In the genomic region with DNA sequence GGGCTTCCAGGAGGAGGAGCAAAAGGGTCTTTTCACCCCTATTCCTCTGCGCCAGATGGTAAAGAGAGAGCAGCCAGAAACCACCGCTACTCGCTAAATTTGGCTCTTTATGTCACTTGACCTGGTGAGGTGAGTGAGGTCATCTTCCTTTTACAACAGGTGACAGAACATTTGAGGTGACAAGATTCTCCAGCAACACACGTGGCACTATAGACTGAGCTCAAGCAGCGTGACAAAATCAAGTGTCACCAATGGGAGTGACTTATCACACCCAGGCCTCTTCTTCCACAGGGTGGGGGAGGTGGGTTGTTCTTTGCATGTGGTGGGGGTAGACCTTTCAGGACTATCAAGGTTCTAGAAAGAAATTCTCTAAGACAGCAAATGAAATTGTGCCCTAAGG, we compare ENCODE assay signal across 14 mouse cellular contexts.
DNase-seq lines count a peak whose midpoint lies in the region; ATAC-seq and TF ChIP-seq lines count a peak whose summit lies in the region.
"Had no signal": no experiment of that assay in that cellular context is flagged by ENCODE, and none has a peak within 500 bp of the region (broad histone marks: within the 10 kb centered on the region; RNA-seq: fewer than 3 reads in every experiment).

No protein-coding gene starts in this region.

- H3K27me3 ChIP-seq in intestine, embryonic 16.5 days (replicated peaks; ENCODE audit: control insufficient read depth, insufficient read depth, low read length), result no peaks in the 10 kb centered on the region
- no peaks in the 10 kb centered on the region for H3K27me3 ChIP-seq in intestine, postnatal 0 days (replicated peaks; ENCODE audit: control insufficient read depth, insufficient read depth, low read length)
- H3K27me3 ChIP-seq in limb, embryonic 10.5 days (ENCODE audit: low read depth, poor library complexity, severe bottlenecking), result no peaks in the 10 kb centered on the region
- H3K27me3 ChIP-seq: neural tube, embryonic 12.5 days had no signal

- WGBS in intestine, embryonic 16.5 days, result 78% methylated on average over 5 of the region's 5 CpGs
- WGBS in intestine, postnatal 0 days, result 80% methylated on average over 5 of the region's 5 CpGs
- WGBS in limb, embryonic 10.5 days, result 46% methylated on average over 5 of the region's 5 CpGs

- TF ChIP-seq CTCF in intestine, postnatal 0 days (IDR thresholded peaks at IDR 0.05; ENCODE audit: low read depth), result no peak

- H3K4me2 ChIP-seq in intestine, embryonic 16.5 days (ENCODE audit: low read depth, low read length), result no peak overlapping the region
- no peak overlapping the region for H3K4me2 ChIP-seq in intestine, postnatal 0 days (replicated peaks; ENCODE audit: low read depth)
- H3K4me2 ChIP-seq: neural tube, embryonic 12.5 days had no signal

- 0 out of 2 replicates have a peak overlapping the region, but pooled peaks have one; percentile 14 for H3K27ac ChIP-seq in intestine, embryonic 16.5 days (ENCODE audit: low read length)
- H3K27ac ChIP-seq in intestine, postnatal 0 days (ENCODE audit: low read depth, low read length), result no peak overlapping the region
- peak overlapping the region; percentile 80 for H3K27ac ChIP-seq in limb, embryonic 10.5 days
- H3K27ac ChIP-seq: liver, embryonic 14.5 days; neural tube, embryonic 12.5 days had no signal

- H3K4me1 ChIP-seq in intestine, embryonic 16.5 days (ENCODE audit: control insufficient read depth, insufficient read depth, low read length), result peaks cover 50% of the 10 kb centered on the region
- H3K4me1 ChIP-seq in intestine, postnatal 0 days (replicated peaks; ENCODE audit: control insufficient read depth, insufficient read depth, low read length), result peaks cover 6% of the 10 kb centered on the region; the same call in 1 of the 2 replicates
- H3K4me1 ChIP-seq in limb, embryonic 10.5 days, result peaks cover 82% of the 10 kb centered on the region

- no peaks in the 10 kb centered on the region for H3K36me3 ChIP-seq in intestine, embryonic 16.5 days (ENCODE audit: control insufficient read depth, insufficient read depth, low read length)
- H3K36me3 ChIP-seq in intestine, postnatal 0 days (ENCODE audit: control insufficient read depth, insufficient read depth), result no peaks in the 10 kb centered on the region
- H3K36me3 ChIP-seq in limb, embryonic 10.5 days, result no peaks in the 10 kb centered on the region
- H3K36me3 ChIP-seq: neural tube, embryonic 12.5 days had no signal

- no peak for ATAC-seq in intestine, embryonic 16.5 days
- no peak for ATAC-seq in intestine, postnatal 0 days

- intact Hi-C loops in heart, postnatal 10 days (cut with DNase I), result loop anchor here (5.0 kb wide), 2 partner anchors 52 to 127 kb away; no protein-coding TSS in a partner anchor
- intact Hi-C loops in left cerebral cortex, postnatal 4 days (cut with DNase I), result no loop called here

- no peaks in the 10 kb centered on the region for H3K9me3 ChIP-seq in intestine, embryonic 16.5 days (ENCODE audit: control insufficient read depth, low read length)
- H3K9me3 ChIP-seq in intestine, postnatal 0 days (ENCODE audit: control insufficient read depth), result no peaks in the 10 kb centered on the region
- no peaks in the 10 kb centered on the region for H3K9me3 ChIP-seq in limb, embryonic 10.5 days (replicated peaks)
- H3K9me3 ChIP-seq: neural tube, embryonic 12.5 days had no signal

- DNase-seq in heart, adult 11 months, result peak; percentile 87
- no peak for DNase-seq in heart, postnatal 10 days
- DNase-seq in B cell, adult 2 months, result peak; percentile 67 to 73
- no peak for DNase-seq in limb, embryonic 10.5 days (ENCODE audit: low spot score)
- no peak for DNase-seq in left cerebral cortex, postnatal 4 days
- DNase-seq in right cerebral cortex, postnatal 36 days (ENCODE audit: low spot score in 2 of 2), result no peak
- DNase-seq: adrenal gland, postnatal 36 days; gastrocnemius, postnatal 25 days; kidney, adult 11 months had no signal

- H3K9ac ChIP-seq in intestine, embryonic 16.5 days (ENCODE audit: low read depth, low read length), result no peak overlapping the region
- no peak overlapping the region for H3K9ac ChIP-seq in intestine, postnatal 0 days (ENCODE audit: low read depth, low read length)
- H3K9ac ChIP-seq: liver, embryonic 14.5 days; neural tube, embryonic 12.5 days had no signal

- no peak overlapping the region for H3K4me3 ChIP-seq in intestine, embryonic 16.5 days (ENCODE audit: low read length)
- H3K4me3 ChIP-seq in intestine, postnatal 0 days (ENCODE audit: low read depth, low read length), result no peak overlapping the region
- no peak overlapping the region for H3K4me3 ChIP-seq in limb, embryonic 10.5 days
- H3K4me3 ChIP-seq: erythroblast, embryonic 14.5 days; neural tube, embryonic 12.5 days had no signal

Comparison
In these comparisons a context has a peak if more than half of its experiments do, and no peak if none do; other contexts are left out.
1. DNase-seq: peak in heart, adult 11 months (single experiment) and B cell, adult 2 months (2 of 2); none in heart, postnatal 10 days (0 of 2), limb, embryonic 10.5 days (single experiment), left cerebral cortex, postnatal 4 days (single experiment) and right cerebral cortex, postnatal 36 days (0 of 2).